Mouse (Mus musculus): Measurements from ENCODE around the gene Lrwd1. TPM values are rescaled to one million over a fixed set of nuclear protein-coding genes. Genes with fewer than 3 reads are reported as not detected.

Gene Lrwd1
- polyA plus RNA-seq, 1 experiment from 2014 or later: 28.2 TPM

- H3K27ac ChIP-seq: no peak overlapping the region
- H3K9ac ChIP-seq: no peak overlapping the region
- H3K9me3 ChIP-seq: no peaks in the 10 kb centered on the region
- H3K27me3 ChIP-seq: peaks cover 9% of the 10 kb centered on the region; the same call in 1 of the 2 replicates
- no peak overlapping the region for H3K4me3 ChIP-seq
- WGBS: 75% methylated on average over 4 of the region's 4 CpGs
- ATAC-seq (ENCODE audit: low FRiP score): no peak
- H3K4me2 ChIP-seq: no peak overlapping the region
- H3K4me1 ChIP-seq (replicated peaks): peaks cover 28% of the 10 kb centered on the region
- H3K36me3 ChIP-seq: no peaks in the 10 kb centered on the region
Measured at GRCm38 (mm10) chr5:136082345-136082744, 53.5 kb downstream of the Lrwd1 start.

GRCm38 (mm10) chr5:136078136-136078535 is 57.7 kb downstream of the Lrwd1 start:
- H3K9me3 ChIP-seq: no peaks in the 10 kb centered on the region
- 96% methylated on average over 5 of the region's 5 CpGs for WGBS
- H3K4me3 ChIP-seq: no peak overlapping the region
- peaks cover 7% of the 10 kb centered on the region; the same call in 1 of the 2 replicates for H3K4me1 ChIP-seq (replicated peaks)
- ATAC-seq (ENCODE audit: low FRiP score): no peak
- H3K36me3 ChIP-seq: no peaks in the 10 kb centered on the region
- no peak overlapping the region for H3K27ac ChIP-seq
- H3K9ac ChIP-seq: no peak overlapping the region
- H3K4me2 ChIP-seq: no peak overlapping the region
- H3K27me3 ChIP-seq: peaks cover 3% of the 10 kb centered on the region; the same call in 1 of the 2 replicates

- no peak for ATAC-seq (ENCODE audit: low FRiP score)
- H3K9ac ChIP-seq: no peak overlapping the region
- 91% methylated on average over 9 of the region's 9 CpGs for WGBS
Measured at GRCm38 (mm10) chr5:136077001-136077550, 58.8 kb downstream of the Lrwd1 start.

GRCm38 (mm10) chr5:136076284-136076683 is 59.6 kb downstream of the Lrwd1 start:
- 54% methylated on average over 7 of the region's 7 CpGs for WGBS
- no peak overlapping the region for H3K4me3 ChIP-seq
- H3K4me2 ChIP-seq: no peak overlapping the region
- H3K4me1 ChIP-seq (replicated peaks): 0 out of 2 replicates have a peak, but pooled peaks cover 5% of the 10 kb centered on the region
- H3K27me3 ChIP-seq: peaks cover 3% of the 10 kb centered on the region; the same call in 1 of the 2 replicates
- H3K9me3 ChIP-seq: no peaks in the 10 kb centered on the region
- H3K9ac ChIP-seq: no peak overlapping the region
- H3K36me3 ChIP-seq: no peaks in the 10 kb centered on the region
- no peak overlapping the region for H3K27ac ChIP-seq
- ATAC-seq (ENCODE audit: low FRiP score): no peak

More at GRCm38 (mm10) chr5:136077001-136077550, 58.8 kb downstream of the Lrwd1 start:
- Histone ChIP-seq H3K4me1 (replicated peaks) (0 out of 2 replicates have a peak, but pooled peaks cover 5% of the 10 kb centered on the region), H3K4me2 (no peak overlapping the region), H3K36me3 (no peaks in the 10 kb centered on the region), H3K27ac (no peak overlapping the region), H3K9me3 (no peaks in the 10 kb centered on the region), H3K27me3 (peaks cover 3% of the 10 kb centered on the region; the same call in 1 of the 2 replicates), H3K4me3 (no peak overlapping the region)

- Histone ChIP-seq H3K27ac (no peak overlapping the region), H3K9ac (no peak overlapping the region), H3K4me3 (no peak overlapping the region), H3K36me3 (no peaks in the 10 kb centered on the region), H3K4me1 (replicated peaks) (0 out of 2 replicates have a peak, but pooled peaks cover 5% of the 10 kb centered on the region), H3K27me3 (no peaks in the 10 kb centered on the region), H3K9me3 (no peaks in the 10 kb centered on the region), H3K4me2 (no peak overlapping the region)
- 97% methylated on average over 5 of the region's 5 CpGs for WGBS
- ATAC-seq (ENCODE audit: low FRiP score): no peak
Measured at GRCm38 (mm10) chr5:136075076-136075475, 60.8 kb downstream of the Lrwd1 start.

GRCm38 (mm10) chr5:136073526-136073925 is 62.3 kb downstream of the Lrwd1 start:
- Histone ChIP-seq H3K27me3 (no peaks in the 10 kb centered on the region), H3K4me1 (replicated peaks) (0 out of 2 replicates have a peak, but pooled peaks cover 5% of the 10 kb centered on the region), H3K4me3 (no peak overlapping the region), H3K4me2 (no peak overlapping the region), H3K9me3 (no peaks in the 10 kb centered on the region), H3K9ac (no peak overlapping the region), H3K27ac (no peak overlapping the region), H3K36me3 (no peaks in the 10 kb centered on the region)
- ATAC-seq (ENCODE audit: low FRiP score): no peak
- 70% methylated on average over 11 of the region's 11 CpGs for WGBS

GRCm38 (mm10) chr5:136073051-136073450 is 62.8 kb downstream of the Lrwd1 start:
- H3K9ac ChIP-seq: no peak overlapping the region
- H3K4me3 ChIP-seq: no peak overlapping the region
- H3K4me2 ChIP-seq: no peak overlapping the region
- 61% methylated on average over 6 of the region's 6 CpGs for WGBS
- no peak overlapping the region for H3K27ac ChIP-seq
- H3K9me3 ChIP-seq: no peaks in the 10 kb centered on the region
- no peaks in the 10 kb centered on the region for H3K36me3 ChIP-seq
- H3K4me1 ChIP-seq (replicated peaks): 0 out of 2 replicates have a peak, but pooled peaks cover 5% of the 10 kb centered on the region
- H3K27me3 ChIP-seq: no peaks in the 10 kb centered on the region
- no peak for ATAC-seq (ENCODE audit: low FRiP score)

Small RNA genes within 50 kb of the gene (microRNA-seq; reads per million reads assigned to microRNA genes)
- not detected for gene Mir7035

Other genes starting within 250 kb of the Lrwd1 start
- gene Hspb1, start 248.2 kb downstream of the Lrwd1 start, polyA plus RNA-seq (2015; fragmentation: Nextera tagmentation; extraction: Ambion mirVana): 8.9 and 10.3 TPM in 2 replicates
- gene Ywhag, start 201.5 kb downstream of the Lrwd1 start, polyA plus RNA-seq (2015; fragmentation: Nextera tagmentation; extraction: Ambion mirVana): 646 and 674 TPM in 2 replicates
- gene Ssc4d, start 161.5 kb downstream of the Lrwd1 start, polyA plus RNA-seq (2015; fragmentation: Nextera tagmentation; extraction: Ambion mirVana): 0.61 and 1.4 TPM in 2 replicates
- 0.17 TPM in 1 of 2 replicates, not detected in the other for gene Zp3, start 156.0 kb downstream of the Lrwd1 start, polyA plus RNA-seq (2015; fragmentation: Nextera tagmentation; extraction: Ambion mirVana)
- 25.6 and 28.3 TPM in 2 replicates for gene Dtx2, start 141.3 kb downstream of the Lrwd1 start, polyA plus RNA-seq (2015; fragmentation: Nextera tagmentation; extraction: Ambion mirVana)
- 0.04 and 0.09 TPM in 2 replicates for gene Upk3b, start 97.6 kb downstream of the Lrwd1 start, polyA plus RNA-seq (2015; fragmentation: Nextera tagmentation; extraction: Ambion mirVana)
- not detected in 2 replicates for gene Upk3bl, start 81.6 kb downstream of the Lrwd1 start, polyA plus RNA-seq (2015; fragmentation: Nextera tagmentation; extraction: Ambion mirVana)
- gene Rasa4, start 52.2 kb downstream of the Lrwd1 start, polyA plus RNA-seq (2015; fragmentation: Nextera tagmentation; extraction: Ambion mirVana): 16.2 and 17.3 TPM in 2 replicates
- gene Polr2j, start 19.4 kb downstream of the Lrwd1 start, polyA plus RNA-seq (2015; fragmentation: Nextera tagmentation; extraction: Ambion mirVana): 231 and 236 TPM in 2 replicates
- gene Alkbh4, start 72 bp upstream of the Lrwd1 start, polyA plus RNA-seq (2015; fragmentation: Nextera tagmentation; extraction: Ambion mirVana): 24.6 and 26.9 TPM in 2 replicates
- 33.5 and 34.0 TPM in 2 replicates for gene Orai2, start 34.6 kb upstream of the Lrwd1 start, polyA plus RNA-seq (2015; fragmentation: Nextera tagmentation; extraction: Ambion mirVana)
- 66.5 and 67.9 TPM in 2 replicates for gene Prkrip1, start 62.9 kb upstream of the Lrwd1 start, polyA plus RNA-seq (2015; fragmentation: Nextera tagmentation; extraction: Ambion mirVana)
- gene Sh2b2, start 110.5 kb upstream of the Lrwd1 start, polyA plus RNA-seq (2015; fragmentation: Nextera tagmentation; extraction: Ambion mirVana): 22.2 and 25.5 TPM in 2 replicates

Data from hindbrain, embryonic 13.5 days (tissue).